Mouse (Mus musculus): ENCODE measurements around the gene Pcid2. TPM values are rescaled to one million over a fixed set of nuclear protein-coding genes. Genes with fewer than 3 reads are reported as not detected.
A peak's percentile ranks its signal among the peaks of the same experiment; 100 is the strongest.

Pcid2 gene
- 45.1 and 50.1 TPM in 2 replicates for total RNA-seq (2012; rRNA removed)
- 10 to 100 TPM; 68.1 to 90.6 TPM for polyA plus RNA-seq (2012; ENCODE audit: insufficient read depth in 1 of 2, insufficient read length in 2 of 2, low read depth in 1 of 2, low replicate concordance in 2 of 2, missing spikeins in 1 of 2)

DNA sequence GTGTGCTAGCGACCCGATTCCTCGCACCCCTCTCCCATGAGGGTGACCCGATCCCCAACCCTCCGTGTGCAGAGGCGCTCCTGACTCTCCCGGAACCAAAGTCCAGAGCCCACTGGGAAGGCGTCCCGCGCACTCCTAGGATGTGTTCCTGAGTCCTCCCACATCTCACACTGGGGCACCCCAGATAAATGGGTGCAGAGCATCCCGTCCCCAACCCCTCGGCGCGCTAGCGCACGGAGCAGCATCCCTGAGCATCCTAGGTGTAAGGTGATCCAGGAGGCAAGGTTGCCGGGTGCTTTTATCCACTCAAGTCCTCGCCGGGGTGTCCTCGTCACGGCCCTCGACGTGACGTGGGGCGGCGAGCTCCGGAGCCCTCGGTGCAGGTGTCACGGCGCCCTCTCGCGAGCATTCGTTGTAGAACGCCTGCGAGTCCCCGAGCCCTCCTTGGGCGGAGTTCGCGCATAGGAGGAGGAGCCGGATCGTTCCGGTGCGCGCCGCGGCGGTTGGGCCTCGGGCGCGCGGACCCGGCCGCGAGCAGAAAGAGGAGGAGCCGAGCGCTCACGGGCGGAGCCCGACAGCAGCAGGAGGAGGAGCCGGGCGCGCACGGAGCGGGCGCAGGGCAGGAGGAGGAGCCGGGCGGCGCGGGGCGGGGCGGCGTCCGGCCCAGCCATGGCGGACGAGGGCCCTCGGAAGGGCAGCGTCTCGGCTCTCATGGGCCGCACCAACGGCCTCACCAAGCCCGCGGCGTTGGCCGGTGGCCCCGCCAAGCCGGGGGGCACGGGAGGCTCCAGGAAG is at the start of gene Pcid2, which contains the start of gene Cul4a:
TSS of gene Pcid2 (minus strand) at position 373 of the 795 bp plus-strand sequence.
TSS of gene Cul4a (plus strand) at position 535 of the 795 bp plus-strand sequence.
- Histone ChIP-seq H3K27me3 (ENCODE audit: control insufficient read depth in 1 of 2, insufficient read depth in 2 of 2, low read length in 2 of 2) (no peaks in the 10 kb centered on the region), H3K79me2 (ENCODE audit: control insufficient read depth, insufficient read depth, low read length, poor library complexity) (peaks cover 69% of the 10 kb centered on the region), H3K9ac (ENCODE audit: control insufficient read depth, low read depth, low read length, poor library complexity, severe bottlenecking) (peak within 1 kb of the TSS; percentile 94), H3K4me3 (ENCODE audit: control insufficient read depth in 1 of 2, insufficient read depth in 1 of 2, low read depth in 2 of 2, low read length in 2 of 2) (peak within 1 kb of the TSS; percentile 94), H3K36me3 (ENCODE audit: control insufficient read depth in 1 of 2, insufficient read depth in 2 of 2, low read length in 2 of 2) (peaks cover 0 to 32% of the 10 kb centered on the region in 2 experiments; a peak in 2 of 4 replicates), H3K9me3 (replicated peaks; ENCODE audit: insufficient read depth, low read length) (no peaks in the 10 kb centered on the region), H3K4me1 (ENCODE audit: control insufficient read depth in 1 of 2, insufficient read depth in 2 of 2, low read length in 2 of 2) (peaks cover 18 to 34% of the 10 kb centered on the region in 2 experiments), H3K27ac (ENCODE audit: control insufficient read depth, low read depth, low read length) (peak within 1 kb of the TSS; percentile 77)
- peak; percentile 99 for DNase-seq (ENCODE audit: low read depth, low spot score)
- TF ChIP-seq ELF1 (IDR thresholded peaks at IDR 0.05; ENCODE audit: low read depth, low read length) (peak; percentile 51; the same call in 1 of the 2 replicates), GATA1 (IDR thresholded peaks at IDR 0.05; ENCODE audit: low read depth, low read length) (no peak), ZKSCAN1 (IDR thresholded peaks at IDR 0.05; ENCODE audit: low read depth, low read length) (no peak), ZMIZ1 (IDR thresholded peaks at IDR 0.05; ENCODE audit: low read depth, low read length) (peak; percentile 94), MYC (IDR thresholded peaks at IDR 0.05; ENCODE audit: low read depth, low read length) (no peak), HCFC1 (IDR thresholded peaks at IDR 0.05; ENCODE audit: low read depth, low read length) (peak; percentile 80), E2F4 (IDR thresholded peaks at IDR 0.05; ENCODE audit: borderline replicate concordance, low read depth, low read length) (no peak), POLR2AphosphoS5 (IDR thresholded peaks at IDR 0.05; ENCODE audit: borderline replicate concordance, low read depth, low read length) (no peak), MXI1 (IDR thresholded peaks at IDR 0.05; ENCODE audit: low read depth, low read length) (peak; percentile 53), MAX (IDR thresholded peaks at IDR 0.05; ENCODE audit: low read length) (peak; percentile 79), CTCF (IDR thresholded peaks at IDR 0.05 in 2 of 3, conservative IDR thresholded peaks at IDR 0.05 in 1 of 3; ENCODE audit: control insufficient read depth in 1 of 3, insufficient read depth in 1 of 3, low read depth in 2 of 3, low read length in 3 of 3, poor library complexity in 1 of 3, severe bottlenecking in 1 of 3) (peak; percentile 10 to 79 (median 76); a peak in 5 of 6 replicates), POLR2A (IDR thresholded peaks at IDR 0.05; ENCODE audit: control insufficient read depth in 1 of 2, insufficient read depth in 1 of 2, low read depth in 1 of 2, low read length in 2 of 2, poor library complexity in 1 of 2) (peak; percentile 77 to 98), MAZ (IDR thresholded peaks at IDR 0.05; ENCODE audit: low read depth, low read length) (peak; percentile 52; the same call in 1 of the 2 replicates), RCOR1 (IDR thresholded peaks at IDR 0.05; ENCODE audit: low read depth, low read length) (0 out of 2 replicates have a peak, but pooled peaks have one; percentile 15), SIN3A (IDR thresholded peaks at IDR 0.05; ENCODE audit: low read length) (peak; percentile 60), MYB (IDR thresholded peaks at IDR 0.05; ENCODE audit: low read depth, low read length) (no peak), ETS1 (IDR thresholded peaks at IDR 0.05; ENCODE audit: low read depth, low read length) (peak; percentile 12; the same call in 1 of the 2 replicates), RAD21 (IDR thresholded peaks at IDR 0.05; ENCODE audit: low read depth, low read length) (peak; percentile 22), CHD1 (IDR thresholded peaks at IDR 0.05; ENCODE audit: low read depth, low read length) (no peak), MAFK (IDR thresholded peaks at IDR 0.05; ENCODE audit: borderline replicate concordance, low read depth, low read length) (no peak), JUND (IDR thresholded peaks at IDR 0.05; ENCODE audit: low read depth, low read length) (no peak), CHD2 (IDR thresholded peaks at IDR 0.05; ENCODE audit: low read length) (peak; percentile 89), UBTF (IDR thresholded peaks at IDR 0.05; ENCODE audit: borderline replicate concordance, insufficient read depth, low read depth, low read length) (peak; percentile 27; the same call in 1 of the 2 replicates), ZNF384 (IDR thresholded peaks at IDR 0.05; ENCODE audit: low read depth, low read length) (no peak), TCF12 (IDR thresholded peaks at IDR 0.05; ENCODE audit: low read depth, low read length) (peak; percentile 73), BHLHE40 (IDR thresholded peaks at IDR 0.05; ENCODE audit: borderline replicate concordance, low read depth, low read length) (0 out of 2 replicates have a peak, but pooled peaks have one; percentile 4), TBP (IDR thresholded peaks at IDR 0.05; ENCODE audit: low read depth, low read length) (peak; percentile 35; the same call in 1 of the 2 replicates), NRF1 (IDR thresholded peaks at IDR 0.05; ENCODE audit: insufficient read depth, low read depth, low read length, poor library complexity, severe bottlenecking) (peak; percentile 71), NELFE (IDR thresholded peaks at IDR 0.05; ENCODE audit: low read depth, low read length) (peak; percentile 93), ZC3H11A (IDR thresholded peaks at IDR 0.05; ENCODE audit: low read depth, low read length) (no peak), MEF2A (IDR thresholded peaks at IDR 0.05; ENCODE audit: extremely low read depth, insufficient replicate concordance, low read depth, low read length, poor library complexity, severe bottlenecking) (no peak), SMC3 (IDR thresholded peaks at IDR 0.05; ENCODE audit: low read depth, low read length) (peak; percentile 43), USF2 (IDR thresholded peaks at IDR 0.05; ENCODE audit: borderline replicate concordance in 1 of 2, insufficient read depth in 1 of 2, low read depth in 1 of 2, low read length in 2 of 2) (no peak), USF1 (IDR thresholded peaks at IDR 0.05; ENCODE audit: low read depth, low read length) (0 out of 2 replicates have a peak, but pooled peaks have one; percentile 8)
